Mouse (Mus musculus) heart, postnatal 25 days (tissue): ENCODE measurements around the gene Tbcd. TPM values are rescaled to one million over a fixed set of nuclear protein-coding genes. Genes with fewer than 3 reads are reported as not detected.

ENCODE experiments used
- DNase-seq: peaks from one replicate; pipeline ENCODE4 v3.0.0; 2022; ENCODE audit warnings: low spot score
- intact Hi-C: fragments of 180-260 bp; cut with DNase I; formaldehyde crosslinking; loops from one replicate; pipeline ENCODE4 v1.15.1; 2025
- total RNA-seq, 2 experiments: library from RNA; stranded (reverse); gene quantifications; 2 replicates each; pipeline ENCODE4 v1.2.3; 2021

Gene Tbcd
- total RNA-seq, 2 experiments from 2014 or later: 10.0 to 11.5 TPM

DNA sequence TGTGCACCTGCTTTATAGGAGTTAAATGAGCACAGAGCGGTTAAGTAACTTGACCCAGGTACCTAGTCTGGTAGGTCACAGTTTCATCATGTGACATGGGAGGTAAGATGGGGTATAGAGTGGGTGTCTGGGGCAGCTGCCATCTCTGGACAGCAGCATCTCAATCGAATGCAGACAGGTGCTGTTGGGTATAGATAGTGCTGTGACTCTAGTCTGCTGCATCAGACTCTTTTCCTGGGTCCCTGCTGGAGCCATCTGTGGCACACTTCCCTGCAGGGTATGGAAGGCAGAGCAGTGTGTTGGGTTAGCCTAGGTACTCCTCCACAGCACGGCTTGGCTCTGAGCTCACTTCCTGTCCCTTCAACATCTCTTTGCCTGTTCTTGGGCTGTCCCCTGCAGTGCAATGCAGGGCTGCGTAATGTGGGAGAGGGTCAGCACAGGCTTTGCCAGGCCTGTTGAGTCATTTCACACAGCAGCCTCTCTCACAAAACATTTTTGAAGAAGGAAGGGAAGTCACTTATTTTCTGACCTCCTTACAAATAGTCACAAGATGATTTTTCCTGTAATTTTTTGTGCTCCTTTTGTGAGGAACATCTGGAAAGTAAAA lies 70.5 kb downstream of the Tbcd start:
- intact Hi-C loops: no loop called here

DNA sequence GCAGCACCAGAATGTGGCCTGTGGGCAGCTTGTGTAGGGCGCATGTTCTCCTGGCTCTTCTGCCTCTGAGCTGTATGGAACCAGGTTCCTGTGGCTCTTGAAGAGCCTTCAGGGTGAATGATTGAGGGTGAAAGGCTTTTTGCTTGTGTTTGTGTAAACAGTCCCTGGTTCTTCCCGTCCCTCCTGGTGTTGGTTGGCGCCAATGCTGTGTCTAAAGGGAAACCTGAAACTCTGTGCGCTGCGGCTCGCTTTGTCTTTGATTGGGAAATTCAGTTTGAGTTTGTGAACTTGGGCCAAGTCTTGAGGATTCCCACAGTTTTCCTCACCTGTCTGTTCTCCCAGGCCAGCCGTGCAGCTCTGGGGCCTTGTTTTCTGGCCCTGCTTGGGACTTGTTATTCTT lies 72.4 kb downstream of the Tbcd start:
- DNase-seq: no peak
- intact Hi-C loops: no loop called here

More for the DNA sequence above, 70.5 kb downstream of the Tbcd start:
- DNase-seq: no peak

DNA sequence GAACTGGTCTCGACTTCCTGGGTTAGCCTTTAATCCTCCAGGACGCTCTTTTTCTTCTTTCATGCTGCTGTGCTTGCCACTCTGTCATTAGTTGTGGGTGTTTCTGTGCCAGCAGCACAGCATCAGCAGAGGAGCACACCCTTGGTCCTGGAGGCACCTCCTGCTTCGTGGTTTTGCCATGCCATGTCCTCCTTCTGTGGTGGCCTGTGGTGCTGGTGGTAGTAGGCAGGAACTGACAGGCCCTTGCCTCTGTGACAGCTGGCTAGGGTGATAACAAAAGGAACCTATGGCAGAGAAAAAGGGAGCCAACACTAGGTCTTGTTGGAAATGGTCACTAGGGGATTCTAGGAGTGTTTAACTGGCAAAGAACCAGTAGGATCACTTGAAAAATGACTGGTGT lies 78.0 kb downstream of the Tbcd start:
- DNase-seq: no peak
- intact Hi-C loops: no loop called here

DNA sequence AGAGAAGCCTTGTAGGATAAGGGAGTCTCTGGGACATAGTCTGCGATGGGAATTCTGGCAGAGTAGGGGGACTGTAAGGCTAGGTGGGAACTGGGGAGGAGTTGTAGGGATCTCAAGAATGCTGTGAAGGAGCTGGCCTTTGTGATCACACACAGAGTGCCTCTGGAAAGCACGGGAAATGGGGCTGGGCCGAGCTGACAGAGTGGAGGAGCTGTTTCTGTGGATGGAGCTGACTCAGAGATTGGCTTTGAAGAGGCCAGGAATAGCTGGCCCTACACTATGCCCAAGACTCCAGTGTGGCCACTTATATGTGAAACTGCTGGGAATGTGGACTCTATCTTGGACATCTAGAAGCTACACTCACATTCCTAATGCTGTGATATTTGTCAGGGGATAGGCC lies 84.8 kb downstream of the Tbcd start:
- DNase-seq: no peak
- intact Hi-C loops: no loop called here

DNA sequence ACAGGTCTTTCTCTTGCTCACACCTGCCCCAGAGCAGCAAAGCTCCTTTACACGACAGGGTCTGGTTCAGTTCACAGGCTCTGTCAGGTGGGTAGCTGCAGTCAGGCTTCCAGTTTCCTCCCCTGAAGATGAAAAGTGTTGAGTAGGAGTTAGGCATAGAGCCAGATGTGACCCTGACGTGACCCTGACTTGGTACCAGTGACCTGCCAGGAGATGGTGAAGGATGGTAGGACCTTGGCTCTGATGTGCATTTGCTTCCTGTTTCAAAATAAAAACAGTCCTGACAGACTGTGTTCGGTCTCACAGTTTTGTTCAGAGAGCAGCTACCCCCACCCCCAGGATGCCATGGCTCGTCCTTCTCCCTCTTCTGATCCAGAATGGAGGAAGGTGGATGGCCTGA lies 90.7 kb downstream of the Tbcd start:
- intact Hi-C loops: no loop called here
- no peak for DNase-seq

- intact Hi-C loops: no loop called here
- no peak for DNase-seq
These were observed 91.6 kb downstream of the Tbcd start for GRCm38 (mm10) chr11:121543287-121543856.

DNA sequence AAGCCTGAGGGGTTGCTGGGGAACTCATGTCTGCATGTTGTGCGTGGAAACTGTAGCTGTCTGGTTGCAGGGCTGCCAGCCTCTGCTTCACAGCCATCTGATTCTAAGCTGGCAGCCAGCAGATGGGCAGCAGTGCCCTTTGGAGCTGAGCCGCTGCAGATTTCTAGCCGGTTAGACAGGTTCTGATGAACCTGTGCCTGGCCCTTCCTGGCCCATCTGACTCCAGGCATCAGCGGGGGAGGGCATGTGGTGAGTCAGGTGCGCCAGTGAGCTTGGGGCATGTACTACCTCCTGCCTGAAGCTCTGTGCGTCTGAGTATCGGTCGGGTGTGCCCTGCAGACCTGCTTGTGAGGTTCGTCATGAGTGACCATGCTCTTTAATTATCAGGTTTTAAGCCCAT lies 92.2 kb downstream of the Tbcd start:
- intact Hi-C loops: no loop called here
- no peak for DNase-seq

DNA sequence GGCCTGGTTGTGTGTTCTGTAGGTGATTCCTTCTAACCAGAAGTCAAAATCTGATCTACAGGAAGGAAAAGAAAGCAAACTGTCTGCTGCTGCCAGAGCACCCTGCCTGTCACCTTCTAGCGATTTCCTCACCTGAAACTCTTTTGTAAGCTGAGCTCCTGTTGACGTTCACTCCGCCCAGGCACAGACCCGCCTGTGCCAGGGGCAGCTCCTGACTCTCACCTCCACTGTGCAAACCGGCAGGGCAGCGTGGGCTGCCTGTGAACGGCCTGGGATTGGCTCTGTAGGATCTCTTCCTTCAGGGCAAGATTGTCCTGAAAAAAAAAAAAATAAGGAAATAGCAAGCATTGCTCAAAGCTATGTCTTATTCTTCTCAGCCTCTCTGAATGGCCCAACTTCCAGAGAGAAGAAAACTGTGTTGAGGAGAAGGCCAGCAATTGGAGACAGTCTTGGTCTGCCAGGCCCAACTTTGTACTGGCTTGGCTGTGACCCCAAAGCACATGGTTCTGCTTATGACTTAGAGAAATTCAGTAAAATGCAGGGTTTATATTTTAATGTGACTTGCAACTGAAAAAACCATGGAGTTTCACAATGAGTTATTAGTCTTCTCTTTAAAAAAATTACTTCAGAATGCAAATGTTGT lies 93.1 kb downstream of the Tbcd start:
- intact Hi-C loops: no loop called here

DNA sequence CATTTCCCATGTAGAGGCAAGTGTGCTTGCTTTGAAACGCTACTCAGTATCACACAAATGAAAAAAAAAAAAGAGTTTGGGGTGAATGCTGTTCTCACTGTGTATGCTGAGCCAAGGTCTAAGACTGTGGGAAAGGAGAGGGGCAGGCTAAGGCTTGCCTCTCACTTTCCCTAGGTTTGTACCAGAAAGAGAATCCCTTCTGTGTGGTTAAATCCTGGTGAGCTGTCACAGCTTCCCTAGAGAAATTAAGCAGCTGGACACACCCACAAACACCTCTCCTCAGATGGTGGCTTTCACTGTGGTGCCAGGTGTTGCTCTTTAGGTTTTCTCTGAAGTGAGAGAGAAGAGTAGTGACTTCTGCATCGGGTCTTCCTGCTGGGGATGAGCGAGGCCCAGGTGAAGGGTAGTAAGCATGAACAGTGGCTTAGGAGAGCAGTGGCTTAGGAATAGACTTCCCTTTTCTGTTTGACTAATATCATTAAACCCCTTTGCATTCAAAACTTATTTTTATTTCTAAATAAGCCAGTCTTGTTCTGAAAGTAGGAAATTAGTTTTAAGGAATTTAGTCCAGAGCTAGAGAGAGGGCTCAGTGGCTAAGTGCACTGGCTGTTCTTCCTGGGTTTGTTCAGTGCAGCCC lies 93.8 kb downstream of the Tbcd start:
- DNase-seq: no peak
- intact Hi-C loops: no loop called here

More for the DNA sequence above, 93.1 kb downstream of the Tbcd start:
- DNase-seq: no peak

DNA sequence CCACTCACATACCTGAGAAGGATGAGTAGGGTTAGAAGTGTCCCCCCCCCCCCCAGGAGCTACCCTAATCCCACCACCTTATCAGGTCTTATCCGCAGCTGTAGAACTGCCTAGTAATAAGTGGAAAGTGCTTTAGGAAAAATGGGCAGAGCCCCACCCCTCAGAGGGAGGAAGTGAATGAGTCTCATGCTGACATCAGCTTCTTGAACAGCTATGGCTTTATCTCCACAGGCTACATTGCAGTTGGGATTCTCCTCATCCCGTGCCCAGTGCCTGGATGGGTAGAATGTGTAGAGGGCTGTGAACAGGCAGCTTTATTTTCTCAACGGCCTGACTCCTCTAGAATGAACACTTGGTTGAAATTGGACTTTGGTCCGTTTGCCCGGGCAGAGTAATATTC lies 95.5 kb downstream of the Tbcd start:
- DNase-seq: no peak
- intact Hi-C loops: no loop called here

- intact Hi-C loops: no loop called here
- DNase-seq: no peak
These were observed 96.2 kb downstream of the Tbcd start for GRCm38 (mm10) chr11:121547925-121548324.

- intact Hi-C loops: no loop called here
- DNase-seq: no peak
These were observed 97.5 kb downstream of the Tbcd start for GRCm38 (mm10) chr11:121548996-121549842.

DNA sequence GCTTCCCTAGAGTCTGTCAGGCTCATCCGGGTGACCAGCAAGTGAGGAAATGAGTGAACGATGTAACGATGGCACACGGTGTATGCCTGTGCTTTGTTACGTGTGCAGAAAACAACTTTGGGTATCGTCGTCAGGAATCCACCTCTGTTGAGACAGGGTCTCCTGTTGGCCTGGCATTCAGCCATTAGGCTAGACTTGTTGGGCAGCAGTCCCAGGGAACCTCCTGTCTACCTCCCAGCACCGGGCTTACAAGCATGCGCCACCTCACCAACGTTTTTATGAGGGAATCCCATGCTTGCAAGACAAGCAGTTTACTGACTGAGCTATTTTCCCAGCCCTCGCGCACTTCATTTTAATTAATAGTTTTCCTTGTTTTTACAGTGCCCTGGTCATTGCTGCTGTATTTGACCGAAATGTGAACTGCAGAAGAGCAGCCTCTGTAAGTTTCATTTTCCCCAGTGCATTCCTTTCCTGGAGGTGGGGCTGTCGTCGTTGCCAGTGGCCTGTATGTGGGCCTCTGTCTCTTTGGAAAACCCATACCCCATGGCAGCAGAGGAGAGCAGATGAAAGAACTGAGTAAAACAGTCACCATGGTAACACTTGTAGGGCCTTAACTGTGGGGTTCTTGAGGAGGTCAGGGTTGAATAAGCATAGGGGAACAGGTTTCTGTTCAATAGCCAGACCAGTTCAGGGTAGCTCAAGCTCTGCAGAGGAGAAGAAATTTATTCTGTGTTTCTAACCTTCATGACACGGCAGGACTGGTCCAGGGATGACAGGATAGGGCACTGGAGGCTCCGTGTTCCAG lies 98.3 kb downstream of the Tbcd start:
- intact Hi-C loops: no loop called here
- no peak for DNase-seq

DNA sequence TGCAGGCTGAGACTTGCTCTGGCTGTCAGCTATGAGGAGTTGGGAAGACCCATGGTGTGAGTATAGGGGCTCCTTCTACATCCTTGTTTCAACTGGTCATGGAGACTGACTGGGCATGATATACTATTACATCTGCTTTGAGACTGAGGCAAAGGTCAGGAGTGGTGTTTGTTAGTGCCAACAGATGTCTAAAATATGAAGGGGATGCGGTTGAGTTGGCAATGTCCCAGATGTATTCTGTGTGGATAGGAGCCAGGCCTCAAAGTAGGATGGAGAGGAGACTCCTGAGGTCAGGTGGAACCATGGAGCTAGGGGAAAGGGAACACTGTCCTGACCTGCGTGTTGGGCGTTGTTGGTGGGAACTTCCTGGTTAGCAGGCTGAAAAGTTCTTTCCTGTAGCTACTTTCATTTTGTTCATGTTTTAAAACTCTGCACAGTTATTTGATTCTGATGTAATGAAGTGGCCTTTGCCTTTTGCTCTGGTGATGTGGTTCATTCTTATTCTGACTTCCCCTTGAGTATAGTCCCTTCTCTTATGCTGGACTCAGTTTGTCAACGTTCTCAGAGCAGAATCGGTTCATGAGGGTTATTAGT lies 99.6 kb downstream of the Tbcd start:
- intact Hi-C loops: no loop called here

GRCm38 (mm10) chr11:121552167-121552566 lies 100.4 kb downstream of the Tbcd start:
- no peak for DNase-seq
- intact Hi-C loops: no loop called here

More for the DNA sequence above, 99.6 kb downstream of the Tbcd start:
- DNase-seq: no peak

- intact Hi-C loops: no loop called here
- DNase-seq: no peak
These were observed 101.2 kb downstream of the Tbcd start for GRCm38 (mm10) chr11:121552846-121553457.

DNA sequence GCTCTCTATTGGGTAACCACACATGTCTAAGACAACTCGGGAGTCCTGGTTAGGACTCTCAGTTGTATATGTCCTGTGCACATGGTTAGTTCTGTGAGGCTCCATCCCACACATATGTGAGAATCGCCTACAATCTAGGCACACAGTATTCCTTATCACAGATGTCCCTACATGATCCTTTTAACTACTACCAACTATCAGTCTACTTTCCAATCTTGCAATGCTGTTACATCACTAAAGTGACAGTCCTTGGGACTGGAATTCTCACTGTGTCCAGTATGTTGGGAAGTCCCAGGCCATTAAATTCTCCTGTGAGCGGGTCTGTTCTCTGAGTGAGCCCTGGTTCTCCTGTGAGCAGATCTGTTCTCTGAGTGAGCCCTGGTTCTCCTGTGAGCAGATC lies 101.7 kb downstream of the Tbcd start:
- DNase-seq: no peak
- intact Hi-C loops: no loop called here

GRCm38 (mm10) chr11:121556727-121557126 lies 105.0 kb downstream of the Tbcd start:
- DNase-seq: no peak
- intact Hi-C loops: no loop called here

DNA sequence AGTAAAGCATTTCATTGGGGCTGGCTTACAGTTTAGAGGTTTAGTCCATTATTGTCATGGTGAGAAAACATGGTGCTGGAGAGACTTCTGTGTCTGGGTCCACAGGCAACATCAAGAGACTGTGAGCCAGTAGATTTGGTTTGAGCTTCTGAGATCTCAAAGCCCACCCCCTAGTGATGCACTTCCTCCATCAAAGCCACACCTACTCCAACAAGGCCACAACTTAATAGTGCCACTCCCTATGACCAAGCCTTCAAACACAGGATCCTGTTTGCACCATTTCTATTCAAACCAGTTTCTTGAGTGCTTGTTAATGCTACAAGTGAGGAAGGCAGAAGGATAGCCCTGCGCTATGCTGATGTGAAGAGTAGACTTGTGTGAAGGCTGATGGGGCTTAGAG lies 106.2 kb downstream of the Tbcd start:
- DNase-seq: no peak
- intact Hi-C loops: no loop called here
